Mouse (Mus musculus): ENCODE measurements around the gene Mogat1. TPM values are rescaled to one million over a fixed set of nuclear protein-coding genes. Genes with fewer than 3 reads are reported as not detected.

Gene Mogat1
- polyA plus RNA-seq, 1 experiment from 2014 or later = 0.44 TPM

Other genes starting within 250 kb of the Mogat1 start
- gene Sgpp2, start 200.6 kb upstream of the Mogat1 start, polyA plus RNA-seq (2015; fragmentation: Nextera tagmentation; extraction: Ambion mirVana) = 4.3 and 4.9 TPM in 2 replicates
- 140 and 142 TPM in 2 replicates for gene Farsb, start 22.1 kb upstream of the Mogat1 start, polyA plus RNA-seq (2015; fragmentation: Nextera tagmentation; extraction: Ambion mirVana)
- gene BC035947, start 1.2 kb downstream of the Mogat1 start, polyA plus RNA-seq (2015; fragmentation: Nextera tagmentation; extraction: Ambion mirVana) = 0.84 and 1.3 TPM in 2 replicates
- gene Acsl3, start 146.8 kb downstream of the Mogat1 start, polyA plus RNA-seq (2015; fragmentation: Nextera tagmentation; extraction: Ambion mirVana) = 65.9 and 75.1 TPM in 2 replicates
- gene Utp14b, start 147.0 kb downstream of the Mogat1 start, polyA plus RNA-seq (2015; fragmentation: Nextera tagmentation; extraction: Ambion mirVana) = 4.7 and 5.1 TPM in 2 replicates